Mouse (Mus musculus) lung, adult 2 months (tissue): ENCODE measurements around the gene Fbxo31. TPM values are rescaled to one million over a fixed set of nuclear protein-coding genes. Genes with fewer than 3 reads are reported as not detected.

Source experiments
- DNase-seq: peaks from one replicate; pipeline ENCODE4 v3.0.0; 2022
- H3K4me1 ChIP-seq: fragments of 200-500 bp; 2 replicates; pipeline ENCODE4 v1.6.1; 2011; ENCODE audit warnings: low read length; ENCODE audit not compliant: control insufficient read depth, insufficient read depth
- H3K4me3 ChIP-seq: fragments of 200-500 bp; replicated peaks from 2 replicates; pipeline ENCODE3; 2011; ENCODE audit warnings: low read depth, mild to moderate bottlenecking, control low read depth, low read length; ENCODE audit errors: extremely low read depth
- CTCF ChIP-seq: fragments of 200-500 bp; IDR thresholded peaks from 2 replicates; pipeline ENCODE4 v1.5.1; 2011; ENCODE audit warnings: mild to moderate bottlenecking, low read length, control low read depth; ENCODE audit not compliant: insufficient read depth
- POLR2A ChIP-seq: fragments of 200-500 bp; IDR thresholded peaks from 2 replicates; pipeline ENCODE4 v1.6.1; 2011; ENCODE audit warnings: low read depth, mild to moderate bottlenecking, control low read depth, low read length, borderline replicate concordance; ENCODE audit errors: extremely low read depth
- WGBS: fragments of 180-500 bp; shearing (Covaris S2); methylation state at CpG from one replicate; pipeline ENCODE4 v1.1.7; 2018; 5-methylcytosine and 5-hydroxymethylcytosine counted together
- polyA plus RNA-seq: library from polyadenylated mRNA; depleted of rRNA; stranded (reverse); fragments of >200 nt; gene quantifications from 2 replicates; pipeline ENCODE4 v1.2.3, GENCODE M21; 2012

Fbxo31 gene
- polyA plus RNA-seq, 1 experiment, result 48.2 TPM

DNA sequence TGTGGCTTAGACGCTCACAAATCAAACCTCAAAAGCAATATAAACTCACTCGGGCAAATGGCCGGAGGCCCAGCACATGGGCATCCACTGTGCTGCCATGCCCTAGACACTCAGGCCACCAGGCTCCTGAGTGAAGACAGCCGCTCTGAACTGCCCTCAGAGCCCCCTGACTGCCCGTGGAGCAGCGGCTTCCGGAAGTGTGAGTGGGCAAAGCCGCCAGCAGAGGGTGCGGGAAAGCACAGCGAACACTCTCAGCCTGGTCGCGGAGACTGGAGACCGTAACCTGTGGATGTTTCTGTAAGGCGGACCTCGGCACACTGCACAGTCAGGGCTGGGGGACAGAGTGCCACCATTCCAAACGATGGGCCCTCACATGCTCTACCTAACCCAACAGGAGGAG is 20.1 kb downstream of the Fbxo31 start:
- no peak for DNase-seq
- TF ChIP-seq POLR2A, result no peak
- no peak for TF ChIP-seq CTCF
- WGBS, result 90% methylated on average over 16 of the region's 16 CpGs
- Histone ChIP-seq H3K4me3 (no peak overlapping the region), H3K4me1 (peaks cover 3% of the 10 kb centered on the region; the same call in 1 of the 2 replicates)

DNA sequence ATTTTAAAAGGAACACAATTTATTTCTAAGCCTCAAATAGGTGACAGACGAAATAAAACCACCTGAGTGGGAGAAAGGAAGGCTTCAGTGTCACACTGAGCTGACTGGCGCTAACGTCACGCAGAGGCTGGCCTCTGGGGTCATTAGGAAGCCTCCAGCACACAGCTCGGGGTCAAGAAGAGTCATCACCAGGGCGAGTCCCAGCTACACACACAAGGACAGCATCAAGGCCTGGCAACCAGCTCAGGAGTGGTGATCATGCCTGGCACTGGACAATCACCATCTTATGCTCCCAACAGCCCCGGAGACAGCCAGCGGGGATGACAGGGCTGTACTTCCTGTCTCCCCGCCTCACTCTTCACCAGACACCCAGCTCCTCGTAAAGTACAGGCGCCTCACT is 20.9 kb downstream of the Fbxo31 start:
- TF ChIP-seq CTCF (no peak), POLR2A (no peak)
- 83% methylated on average over 11 of the region's 11 CpGs for WGBS
- peaks cover 3% of the 10 kb centered on the region; the same call in 1 of the 2 replicates for H3K4me1 ChIP-seq
- H3K4me3 ChIP-seq, result no peak overlapping the region
- DNase-seq, result no peak

DNA sequence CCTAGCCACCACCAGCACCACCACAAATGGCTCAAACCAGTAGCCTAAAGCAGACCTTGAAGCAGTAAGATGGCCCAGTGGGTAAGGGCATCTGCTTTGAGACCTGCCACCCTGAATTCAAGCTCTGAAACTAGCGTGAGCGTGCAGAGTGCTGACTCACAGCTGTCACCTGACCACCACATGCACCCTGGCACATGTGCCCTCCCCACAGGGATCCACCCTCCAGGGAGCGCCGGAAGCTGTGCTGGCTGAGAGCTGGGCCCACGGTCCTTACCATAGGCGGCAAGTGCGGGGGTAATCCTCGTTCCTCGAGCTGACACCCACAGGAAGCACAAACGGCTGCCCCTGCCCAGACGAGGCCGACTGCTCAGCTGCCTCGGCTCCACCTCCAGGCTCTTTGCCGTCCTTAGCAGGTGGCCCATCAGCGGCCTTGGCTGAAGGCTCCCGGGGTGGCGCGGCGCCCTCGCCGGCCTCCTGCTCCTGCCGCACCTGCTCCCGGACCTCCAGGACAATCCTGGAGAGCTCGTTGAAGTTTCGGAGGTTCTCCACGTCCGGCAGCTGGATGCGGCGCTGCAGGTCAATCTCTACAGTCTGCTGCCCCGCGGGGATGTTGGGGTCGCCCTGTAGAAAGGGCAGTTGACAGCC is 24.7 kb downstream of the Fbxo31 start:
- no peak for TF ChIP-seq CTCF
- TF ChIP-seq POLR2A, result no peak
- no peak for DNase-seq
- Histone ChIP-seq H3K4me1 (no peaks in the 10 kb centered on the region), H3K4me3 (no peak overlapping the region)
- WGBS, result 92% methylated on average over 32 of the region's 32 CpGs

DNA sequence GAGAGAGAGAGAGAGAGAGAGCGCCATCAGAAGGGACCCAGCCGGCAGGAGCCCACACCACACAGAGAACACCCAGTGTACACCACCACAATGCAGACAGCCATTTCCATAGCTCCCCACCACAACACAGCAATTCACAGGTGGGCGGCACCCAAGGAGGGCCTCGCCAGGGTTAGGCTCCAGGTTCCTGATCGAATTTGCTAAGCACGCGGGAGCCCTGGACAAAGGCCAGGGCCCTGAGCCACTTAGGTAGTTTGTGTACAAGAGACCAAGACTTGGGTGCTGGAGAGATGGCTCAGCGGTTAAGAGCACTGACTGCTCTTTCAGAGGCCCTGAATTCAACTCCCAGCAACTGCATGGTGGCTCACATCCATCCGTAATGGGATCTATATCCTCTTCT is 26.1 kb downstream of the Fbxo31 start:
- Histone ChIP-seq H3K4me1 (no peaks in the 10 kb centered on the region), H3K4me3 (no peak overlapping the region)
- 72% methylated on average over 9 of the region's 9 CpGs for WGBS
- TF ChIP-seq CTCF (no peak), POLR2A (no peak)
- no peak for DNase-seq

GRCm38 (mm10) chr8:121551065-121551985 is 27.3 kb downstream of the Fbxo31 start:
- no peak overlapping the region for H3K4me3 ChIP-seq
- 68% methylated on average over 24 of the region's 24 CpGs for WGBS
- TF ChIP-seq POLR2A (no peak), CTCF (no peak)
- no peaks in the 10 kb centered on the region for H3K4me1 ChIP-seq
- no peak for DNase-seq

DNA sequence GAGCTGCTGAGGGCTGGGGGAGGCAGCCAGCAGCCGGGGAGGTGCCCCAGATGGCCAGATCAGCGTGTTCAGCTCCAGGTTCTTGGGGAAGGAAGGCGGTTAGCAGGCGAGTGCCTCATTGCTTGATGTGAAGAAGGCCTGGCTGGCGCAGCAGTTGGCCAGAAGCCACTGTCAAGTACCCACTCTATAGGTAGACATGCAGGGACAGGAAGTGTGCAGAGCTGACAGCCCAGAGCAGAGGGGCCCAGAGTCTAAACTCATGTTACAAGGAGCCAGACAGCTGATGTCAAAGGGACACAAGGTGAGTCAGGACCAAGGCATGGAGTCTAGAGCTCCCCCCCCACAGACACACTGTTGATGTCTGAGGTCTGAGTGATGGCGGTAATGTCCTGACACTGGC is 28.6 kb downstream of the Fbxo31 start:
- WGBS, result 72% methylated on average over 6 of the region's 6 CpGs
- no peak for TF ChIP-seq CTCF
- TF ChIP-seq POLR2A, result no peak
- H3K4me3 ChIP-seq, result no peak overlapping the region
- no peaks in the 10 kb centered on the region for H3K4me1 ChIP-seq
- no peak for DNase-seq

- no peaks in the 10 kb centered on the region for H3K4me1 ChIP-seq
- 4% methylated on average over 7 of the region's 7 CpGs for WGBS
- peak; percentile 69 for DNase-seq
These were observed 31.5 kb downstream of the Fbxo31 start for GRCm38 (mm10) chr8:121547132-121547531.

DNA sequence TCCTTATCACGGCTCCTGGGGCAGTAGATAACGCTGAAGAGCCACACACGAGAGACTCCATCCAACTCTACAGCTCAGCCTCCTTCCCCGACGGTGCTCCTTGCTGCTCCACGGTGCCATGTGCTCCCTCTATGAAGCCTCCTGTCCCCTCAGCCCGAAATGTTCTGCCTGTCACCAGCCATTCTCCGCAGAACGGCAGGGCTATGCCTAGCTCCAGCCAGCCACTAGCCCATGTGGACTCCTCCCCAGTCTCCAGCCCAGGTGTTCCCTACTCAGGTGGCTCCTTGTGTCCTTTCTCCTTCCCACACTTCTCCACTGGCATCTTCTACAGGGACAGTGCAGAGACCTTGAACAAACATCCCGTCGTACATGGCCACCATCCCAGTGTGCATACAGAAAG is 33.7 kb downstream of the Fbxo31 start:
- TF ChIP-seq POLR2A (no peak), CTCF (no peak)
- DNase-seq, result no peak

More at GRCm38 (mm10) chr8:121547132-121547531, 31.5 kb downstream of the Fbxo31 start:
- no peak overlapping the region for H3K4me3 ChIP-seq
- TF ChIP-seq POLR2A, result no peak
- peak; percentile 74 for TF ChIP-seq CTCF

GRCm38 (mm10) chr8:121544276-121544785 is 34.3 kb downstream of the Fbxo31 start, which contains the start of gene 1700018B08Rik:
Gene 1700018B08Rik (minus strand): TSS chr8:121544320.
- H3K4me1 ChIP-seq, result no peaks in the 10 kb centered on the region
- no peak for DNase-seq
- WGBS, result 79% methylated on average over 12 of the region's 12 CpGs
- H3K4me3 ChIP-seq, result no peak within 1 kb of the TSS
- TF ChIP-seq CTCF (no peak), POLR2A (no peak)

More for the DNA sequence above, 33.7 kb downstream of the Fbxo31 start:
- H3K4me1 ChIP-seq, result no peaks in the 10 kb centered on the region
- no peak overlapping the region for H3K4me3 ChIP-seq
- WGBS, result 62% methylated on average over 11 of the region's 11 CpGs

GRCm38 (mm10) chr8:121542901-121543300 is 35.7 kb downstream of the Fbxo31 start:
- DNase-seq, result no peak
- H3K4me1 ChIP-seq, result no peaks in the 10 kb centered on the region
- TF ChIP-seq CTCF, result no peak
- no peak for TF ChIP-seq POLR2A
- 50% methylated on average over 13 of the region's 13 CpGs for WGBS
- H3K4me3 ChIP-seq, result no peak overlapping the region
